Mouse (Mus musculus) stomach, embryonic 15.5 days (tissue): ENCODE data around the gene Hoxa2. TPM values are rescaled to one million over a fixed set of nuclear protein-coding genes. Genes with fewer than 3 reads are reported as not detected.
A peak's percentile ranks its signal among the peaks of the same experiment; 100 is the strongest.

Source experiments
- ATAC-seq: fragments of 200-750 bp; cut with Nextera tagmentation; 2 replicates; pipeline ENCODE4 v1.8.0; 2017; ENCODE audit warnings: low read depth, moderate number of reproducible peaks, moderate TSS enrichment; ENCODE audit not compliant: insufficient read depth, low FRiP score
- H3K27ac ChIP-seq: fragments of 300-500 bp; sonication (generic); 2 replicates; pipeline ENCODE4 v1.5.1; 2015; ENCODE audit warnings: mild to moderate bottlenecking, inconsistent platforms
- H3K27me3 ChIP-seq: fragments of 300-500 bp; sonication (generic); replicated peaks from 2 replicates; pipeline ENCODE4 v1.6.1; 2015; ENCODE audit warnings: inconsistent platforms
- H3K36me3 ChIP-seq: fragments of 300-500 bp; sonication (generic); 2 replicates; pipeline ENCODE4 v1.6.1; 2015; ENCODE audit warnings: inconsistent platforms
- H3K4me1 ChIP-seq: fragments of 300-500 bp; sonication (generic); 2 replicates; pipeline ENCODE4 v1.6.1; 2015; ENCODE audit warnings: inconsistent platforms
- H3K4me2 ChIP-seq: fragments of 300-500 bp; sonication (generic); 2 replicates; pipeline ENCODE4 v1.6.1; 2015; ENCODE audit warnings: mild to moderate bottlenecking, inconsistent platforms
- H3K4me3 ChIP-seq: fragments of 300-500 bp; sonication (generic); replicated peaks from 2 replicates; pipeline ENCODE4 v1.5.1; 2015; ENCODE audit warnings: inconsistent platforms
- H3K9ac ChIP-seq: fragments of 300-500 bp; sonication (generic); 2 replicates; pipeline ENCODE4 v1.6.1; 2015; ENCODE audit warnings: inconsistent platforms
- H3K9me3 ChIP-seq: fragments of 300-500 bp; sonication (generic); 2 replicates; pipeline ENCODE4 v1.6.1; 2016; ENCODE audit warnings: inconsistent platforms
- WGBS: fragments of 180-500 bp; shearing (Covaris S2); methylation state at CpG from one replicate; pipeline ENCODE4 v1.1.7; 2015; 5-methylcytosine and 5-hydroxymethylcytosine counted together
- polyA plus RNA-seq: library from polyadenylated mRNA; unstranded; fragments of >200 nt; fragmentation: Nextera tagmentation; extraction: Ambion mirVana; gene quantifications from 2 replicates; pipeline ENCODE4 v1.2.1, GENCODE M21; 2015

Hoxa2 gene
- polyA plus RNA-seq, 1 experiment from 2014 or later: 8.8 TPM

DNA sequence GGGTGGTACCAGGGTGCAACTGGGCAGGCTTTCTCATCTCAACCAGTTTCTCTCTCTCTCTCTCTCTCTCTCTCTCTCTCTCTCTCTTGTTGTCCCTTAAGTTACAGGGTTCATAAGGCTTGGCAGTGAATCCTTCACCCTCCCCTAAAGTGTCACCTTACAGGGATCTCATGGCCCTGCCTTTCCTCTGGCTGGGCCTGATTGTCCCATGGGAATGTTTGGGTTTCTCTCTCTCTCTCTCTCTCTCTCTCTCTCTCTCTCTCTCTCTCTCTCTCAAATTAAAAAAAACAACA, 43.0 kb upstream of the Hoxa2 start:
- ATAC-seq: no peak
- Histone ChIP-seq H3K27me3 (peaks cover 76% of the 10 kb centered on the region), H3K9me3 (no peaks in the 10 kb centered on the region), H3K36me3 (no peaks in the 10 kb centered on the region), H3K27ac (peak overlapping the region; percentile 72; the same call in 1 of the 2 replicates), H3K4me2 (peak overlapping the region; percentile 75; the same call in 1 of the 2 replicates), H3K4me1 (peaks cover 20% of the 10 kb centered on the region), H3K4me3 (0 out of 2 replicates have a peak overlapping the region, but pooled peaks have one; percentile 6), H3K9ac (no peak overlapping the region)

DNA sequence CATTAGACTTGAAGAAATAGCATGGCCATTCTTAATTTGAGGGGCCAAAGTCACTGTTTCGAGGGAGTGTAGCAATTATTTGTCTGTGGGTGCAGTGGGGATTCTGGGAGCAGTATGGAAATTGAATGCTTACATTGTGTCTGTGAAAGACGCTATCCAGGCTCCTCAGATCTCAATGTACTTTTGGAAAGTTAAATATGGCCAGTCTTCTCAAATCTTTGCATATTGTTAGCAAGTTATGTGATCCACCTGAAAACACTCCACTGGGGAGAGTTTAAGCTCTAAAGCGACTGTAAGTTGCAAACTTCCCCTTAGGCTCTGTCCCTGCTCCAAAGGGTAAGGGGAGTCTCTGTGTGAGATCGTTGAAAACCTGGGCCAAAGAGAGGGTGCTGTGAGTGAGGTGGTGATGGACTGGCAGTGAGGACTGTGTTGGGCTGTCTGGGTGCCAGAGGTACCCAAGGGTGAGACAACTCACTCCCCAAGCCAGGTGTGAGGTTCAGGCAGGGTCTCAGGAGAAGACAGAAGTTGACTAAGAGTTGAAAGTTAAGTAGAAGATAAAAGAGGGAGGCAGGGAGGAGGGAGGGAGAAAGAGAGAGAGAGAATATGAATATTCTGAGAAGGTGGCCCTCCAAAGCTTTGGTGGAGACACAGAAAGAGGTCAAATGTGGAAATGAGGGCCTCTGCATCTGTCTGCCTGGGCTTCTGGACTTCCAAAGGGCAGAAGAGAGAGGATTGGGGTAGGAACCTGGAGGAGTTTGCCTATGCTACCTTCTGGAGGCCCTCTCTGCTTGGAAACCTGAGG, 42.5 kb upstream of the Hoxa2 start:
- H3K27ac ChIP-seq: peak overlapping the region; percentile 72; the same call in 1 of the 2 replicates
- H3K9ac ChIP-seq: no peak overlapping the region; the same call in 1 of the 2 replicates
- H3K36me3 ChIP-seq: no peaks in the 10 kb centered on the region
- no peaks in the 10 kb centered on the region for H3K9me3 ChIP-seq
- H3K4me2 ChIP-seq: peak overlapping the region; percentile 75; the same call in 1 of the 2 replicates
- 21% methylated on average over 4 of the region's 4 CpGs for WGBS
- H3K4me1 ChIP-seq: peaks cover 19% of the 10 kb centered on the region
- 0 out of 2 replicates have a peak overlapping the region, but pooled peaks have one; percentile 6 for H3K4me3 ChIP-seq
- H3K27me3 ChIP-seq: peaks cover 74% of the 10 kb centered on the region
- no peak for ATAC-seq

DNA sequence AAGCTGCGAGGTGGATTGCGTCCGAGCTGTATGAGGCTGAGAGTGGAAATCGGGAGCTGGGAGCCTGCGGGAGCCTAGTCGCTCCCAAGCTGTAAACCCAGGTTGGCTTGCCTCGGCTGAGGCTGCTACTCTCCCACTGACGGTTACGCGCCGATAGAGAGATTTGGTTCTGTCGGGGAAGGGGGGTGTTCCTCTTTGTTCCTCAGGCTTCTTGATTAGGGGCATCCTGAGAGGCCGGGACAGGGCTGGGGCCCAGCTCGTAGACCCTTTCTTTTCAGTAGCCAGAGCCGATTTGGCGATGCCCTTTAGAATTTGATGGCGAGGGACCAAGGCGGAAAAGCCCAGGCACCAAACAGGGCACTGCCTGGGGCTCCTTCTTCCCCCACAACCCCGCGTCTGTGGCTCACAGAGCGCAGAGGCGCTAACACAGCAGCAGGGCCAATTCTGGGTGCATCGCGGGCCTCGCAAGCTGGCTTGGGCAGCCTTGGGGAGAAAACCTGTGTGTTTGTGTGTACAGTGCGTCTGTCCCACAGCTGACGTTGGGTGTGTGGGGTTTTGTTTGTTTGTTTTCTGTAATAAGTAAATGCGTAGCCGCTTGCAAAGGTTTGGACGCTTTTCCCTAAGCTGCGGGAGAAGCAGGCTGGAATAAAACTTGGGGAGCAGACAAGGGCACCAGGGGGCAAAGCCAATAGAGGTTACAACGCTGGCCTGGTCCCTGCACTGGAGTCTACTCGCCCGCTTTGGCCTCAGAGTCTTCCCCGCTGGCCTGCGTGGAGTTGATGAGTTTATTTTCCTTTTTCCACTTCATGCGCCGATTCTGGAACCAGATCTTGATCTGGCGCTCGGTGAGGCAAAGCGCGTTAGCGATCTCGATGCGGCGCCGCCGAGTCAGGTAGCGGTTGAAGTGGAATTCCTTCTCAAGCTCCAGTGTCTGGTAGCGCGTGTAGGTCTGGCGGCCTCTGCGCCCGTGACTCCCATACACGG, 41.3 kb upstream of the Hoxa2 start:
- H3K4me2 ChIP-seq: peak overlapping the region; percentile 75
- 15% methylated on average over 55 of the region's 55 CpGs for WGBS

DNA sequence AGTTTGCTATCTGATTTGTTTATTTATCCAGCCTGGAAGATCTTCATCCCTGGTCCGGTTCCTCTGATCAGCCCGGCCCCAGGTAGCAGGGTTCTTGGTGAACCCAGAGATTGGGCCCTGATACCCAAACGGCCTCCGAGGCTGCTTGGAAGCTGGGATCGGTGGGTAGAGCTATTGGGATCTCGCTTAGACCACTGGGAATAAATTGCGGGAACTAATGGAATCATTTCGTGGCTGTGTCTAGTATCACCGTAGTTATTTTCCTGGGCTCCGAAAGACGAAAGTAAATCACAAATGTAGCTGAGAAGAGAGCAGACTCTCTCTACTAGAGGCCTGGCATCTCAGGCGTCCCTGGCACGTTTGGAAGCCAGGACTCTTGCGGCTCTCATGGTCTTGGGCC, 40.6 kb upstream of the Hoxa2 start:
- Histone ChIP-seq H3K36me3 (no peaks in the 10 kb centered on the region), H3K9me3 (no peaks in the 10 kb centered on the region), H3K4me3 (peak overlapping the region; percentile 62), H3K4me2 (peak overlapping the region; percentile 75), H3K27me3 (peaks cover 67% of the 10 kb centered on the region), H3K9ac (no peak overlapping the region), H3K27ac (peak overlapping the region; percentile 72), H3K4me1 (peaks cover 10% of the 10 kb centered on the region)
- 18% methylated on average over 14 of the region's 14 CpGs for WGBS
- ATAC-seq: no peak

More for the DNA sequence above, 41.3 kb upstream of the Hoxa2 start:
- H3K9ac ChIP-seq: peak overlapping the region; percentile 21; the same call in 1 of the 2 replicates
- H3K27ac ChIP-seq: peak overlapping the region; percentile 72
- H3K36me3 ChIP-seq: no peaks in the 10 kb centered on the region
- H3K9me3 ChIP-seq: no peaks in the 10 kb centered on the region
- ATAC-seq: no peak
- peaks cover 64% of the 10 kb centered on the region for H3K27me3 ChIP-seq
- H3K4me3 ChIP-seq: peak overlapping the region; percentile 62
- H3K4me1 ChIP-seq: peaks cover 10% of the 10 kb centered on the region

DNA sequence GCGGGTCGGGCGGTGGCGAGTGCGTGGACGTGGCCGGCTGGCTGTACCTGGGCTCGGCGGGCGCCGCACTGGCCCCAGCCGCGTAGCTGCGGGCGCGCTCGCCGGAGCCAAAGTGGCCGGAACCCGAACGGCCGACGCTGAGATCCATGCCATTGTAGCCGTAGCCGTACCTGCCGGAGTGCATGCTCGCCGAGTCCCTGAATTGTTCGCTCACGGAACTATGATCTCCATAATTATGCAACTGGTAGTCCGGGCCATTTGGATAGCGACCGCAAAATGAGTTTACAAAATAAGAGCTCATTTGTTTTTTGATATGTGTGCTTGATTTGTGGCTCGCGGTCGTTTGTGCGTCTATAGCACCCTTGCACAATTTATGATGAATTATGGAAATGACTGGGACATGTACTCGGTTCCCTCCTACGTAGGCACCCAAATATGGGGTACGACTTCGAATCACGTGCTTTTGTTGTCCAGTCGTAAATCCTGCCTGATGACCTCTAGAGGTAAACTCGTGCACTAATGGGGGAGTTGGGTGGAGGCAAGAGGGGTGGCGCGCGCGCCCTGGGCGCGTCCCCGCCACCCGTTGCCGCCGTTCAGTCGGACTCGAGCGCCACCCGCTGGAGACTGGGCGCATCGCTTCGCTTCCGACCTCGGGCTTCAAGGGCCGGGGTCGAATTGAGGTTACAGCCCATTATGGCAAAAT, 39.6 kb upstream of the Hoxa2 start, which contains the start of gene Hoxa5:
TSS of gene Hoxa5 (minus strand) at position 538 of the 703 bp plus-strand sequence.
- peak; percentile 82; the same call in 1 of the 2 replicates for ATAC-seq
- Histone ChIP-seq H3K27me3 (peaks cover 59% of the 10 kb centered on the region), H3K27ac (peak within 1 kb of the TSS; percentile 81), H3K9me3 (no peaks in the 10 kb centered on the region), H3K36me3 (no peaks in the 10 kb centered on the region), H3K4me3 (peak within 1 kb of the TSS; percentile 62), H3K9ac (peak within 1 kb of the TSS; percentile 47), H3K4me2 (peak within 1 kb of the TSS; percentile 75), H3K4me1 (peaks cover 10% of the 10 kb centered on the region)
- under 1% methylated on average over 65 of the region's 65 CpGs for WGBS

DNA sequence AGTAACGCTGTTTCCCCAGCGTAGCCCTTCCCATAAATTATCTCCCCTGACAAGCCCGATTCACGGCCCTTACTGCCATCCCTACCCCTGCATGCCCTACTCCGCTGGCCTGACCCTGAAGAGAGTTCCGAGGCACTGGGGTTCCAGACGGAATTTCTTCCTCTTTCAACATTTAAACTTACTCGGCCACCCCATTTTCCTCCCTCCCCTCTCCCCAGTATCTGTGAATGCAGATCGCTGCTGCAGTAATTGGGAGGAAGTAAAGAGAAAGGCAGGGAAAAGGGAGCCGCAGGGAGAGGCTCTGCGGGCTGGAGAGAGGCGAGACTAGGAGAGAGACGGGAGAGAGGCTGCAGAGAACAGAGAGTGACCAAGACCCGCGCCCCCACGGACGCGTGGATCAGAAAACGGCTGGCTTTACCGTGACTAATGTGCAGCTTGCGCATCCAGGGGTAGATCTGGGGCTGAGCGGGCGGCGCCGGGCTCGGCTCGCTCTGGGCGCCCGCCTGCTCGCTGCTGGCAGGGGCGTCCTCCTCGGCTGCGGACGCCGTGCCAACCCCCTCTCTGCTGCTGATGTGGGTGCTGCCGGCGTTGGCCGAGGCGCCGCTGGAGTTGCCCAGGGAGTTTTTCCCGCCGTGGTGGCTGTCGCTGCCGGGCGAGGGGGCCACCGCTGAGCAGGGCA, 38.9 kb upstream of the Hoxa2 start:
- Histone ChIP-seq H3K4me3 (peak overlapping the region; percentile 62), H3K27me3 (peaks cover 52% of the 10 kb centered on the region), H3K9me3 (no peaks in the 10 kb centered on the region), H3K9ac (peak overlapping the region; percentile 47), H3K4me2 (peak overlapping the region; percentile 75), H3K27ac (peak overlapping the region; percentile 81), H3K4me1 (peaks cover 10% of the 10 kb centered on the region), H3K36me3 (no peaks in the 10 kb centered on the region)
- ATAC-seq: no peak
- WGBS: under 1% methylated on average over 45 of the region's 46 CpGs

DNA sequence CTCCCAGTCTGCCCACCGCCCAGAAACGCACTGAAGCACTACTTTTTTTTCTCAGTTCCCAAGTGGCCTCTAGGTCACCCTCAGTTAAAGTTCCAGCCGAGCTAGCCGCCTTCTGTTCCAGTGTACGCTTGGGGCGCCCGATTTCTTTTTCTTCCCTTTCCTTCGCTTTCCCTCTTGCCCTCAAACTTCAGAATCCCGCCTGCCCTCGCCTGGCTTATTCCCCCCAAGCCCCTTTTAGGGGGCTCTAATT, 38.4 kb upstream of the Hoxa2 start:
- H3K36me3 ChIP-seq: no peaks in the 10 kb centered on the region
- ATAC-seq: no peak
- H3K4me3 ChIP-seq: peak overlapping the region; percentile 62
- peak overlapping the region; percentile 81 for H3K27ac ChIP-seq
- H3K27me3 ChIP-seq: peaks cover 47% of the 10 kb centered on the region
- H3K9me3 ChIP-seq: no peaks in the 10 kb centered on the region
- WGBS: 2% methylated on average over 10 of the region's 10 CpGs
- H3K9ac ChIP-seq: peak overlapping the region; percentile 47
- H3K4me1 ChIP-seq: peaks cover 5% of the 10 kb centered on the region
- peak overlapping the region; percentile 75 for H3K4me2 ChIP-seq

DNA sequence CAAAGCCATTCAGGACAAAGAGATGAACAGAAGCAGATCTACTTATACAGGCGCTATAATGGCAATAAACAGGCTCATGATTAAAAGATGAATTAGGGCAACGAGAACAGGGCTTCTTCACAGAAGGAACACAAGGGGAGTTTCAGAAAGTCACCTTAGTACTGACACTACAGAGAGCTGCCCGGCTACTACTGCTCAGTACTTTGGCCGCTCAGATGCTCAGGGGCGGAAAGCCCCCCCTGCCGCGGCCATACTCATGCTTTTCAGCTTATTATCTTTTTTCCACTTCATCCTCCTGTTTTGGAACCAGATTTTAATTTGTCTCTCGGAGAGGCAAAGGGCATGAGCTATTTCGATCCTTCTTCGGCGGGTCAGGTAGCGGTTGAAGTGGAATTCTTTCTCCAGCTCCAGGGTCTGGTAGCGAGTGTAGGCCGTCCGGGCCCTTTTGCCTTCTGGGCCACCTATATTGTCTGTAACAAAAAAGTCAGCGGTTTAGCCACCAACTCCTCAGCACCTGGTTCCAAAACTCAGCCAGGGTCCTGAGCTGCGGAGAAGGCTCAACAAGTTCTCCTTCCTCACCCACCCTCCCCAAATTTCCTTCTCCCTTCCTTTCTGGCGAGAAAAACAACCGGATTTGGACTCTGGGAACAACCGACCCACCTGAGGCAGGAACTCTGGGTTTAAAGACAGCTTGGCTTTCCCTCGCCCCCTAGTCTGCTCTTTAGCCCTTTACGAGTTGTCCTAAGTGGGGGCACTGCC, 37.9 kb upstream of the Hoxa2 start:
- peak overlapping the region; percentile 75 for H3K4me2 ChIP-seq
- H3K36me3 ChIP-seq: no peaks in the 10 kb centered on the region
- peak overlapping the region; percentile 62 for H3K4me3 ChIP-seq
- H3K27ac ChIP-seq: peak overlapping the region; percentile 81
- WGBS: 20% methylated on average over 22 of the region's 22 CpGs
- ATAC-seq: no peak
- H3K4me1 ChIP-seq: peaks cover 5% of the 10 kb centered on the region
- H3K27me3 ChIP-seq: peaks cover 45% of the 10 kb centered on the region
- H3K9me3 ChIP-seq: no peaks in the 10 kb centered on the region
- peak overlapping the region; percentile 47 for H3K9ac ChIP-seq

DNA sequence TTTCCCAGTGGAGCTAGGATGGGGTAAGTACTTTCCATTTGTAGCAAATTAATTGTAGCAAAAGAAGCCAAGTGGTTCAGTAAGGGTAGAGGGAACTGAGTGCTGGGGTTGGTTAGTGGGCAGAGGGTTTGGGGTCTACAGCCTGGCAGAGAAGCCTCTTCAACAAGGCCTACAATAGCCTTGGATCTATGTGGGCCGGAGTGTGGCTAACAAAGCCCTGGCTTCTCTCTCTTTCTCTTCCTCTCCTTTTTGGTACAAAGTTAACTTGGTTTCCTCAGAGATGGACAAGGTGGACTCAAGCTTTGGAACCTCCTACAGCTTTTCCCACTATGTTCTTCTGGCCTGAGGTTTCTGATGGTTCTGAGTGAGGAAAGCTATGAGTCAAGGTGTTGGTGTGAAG, 36.6 kb upstream of the Hoxa2 start:
- Histone ChIP-seq H3K27ac (peak overlapping the region; percentile 77), H3K9ac (no peak overlapping the region), H3K4me1 (peaks cover 7% of the 10 kb centered on the region), H3K36me3 (no peaks in the 10 kb centered on the region), H3K4me2 (peak overlapping the region; percentile 75), H3K9me3 (no peaks in the 10 kb centered on the region), H3K4me3 (peak overlapping the region; percentile 13; the same call in 1 of the 2 replicates), H3K27me3 (peaks cover 34% of the 10 kb centered on the region)
- no peak for ATAC-seq
- 60% methylated on average over 1 of the region's 1 CpGs for WGBS

DNA sequence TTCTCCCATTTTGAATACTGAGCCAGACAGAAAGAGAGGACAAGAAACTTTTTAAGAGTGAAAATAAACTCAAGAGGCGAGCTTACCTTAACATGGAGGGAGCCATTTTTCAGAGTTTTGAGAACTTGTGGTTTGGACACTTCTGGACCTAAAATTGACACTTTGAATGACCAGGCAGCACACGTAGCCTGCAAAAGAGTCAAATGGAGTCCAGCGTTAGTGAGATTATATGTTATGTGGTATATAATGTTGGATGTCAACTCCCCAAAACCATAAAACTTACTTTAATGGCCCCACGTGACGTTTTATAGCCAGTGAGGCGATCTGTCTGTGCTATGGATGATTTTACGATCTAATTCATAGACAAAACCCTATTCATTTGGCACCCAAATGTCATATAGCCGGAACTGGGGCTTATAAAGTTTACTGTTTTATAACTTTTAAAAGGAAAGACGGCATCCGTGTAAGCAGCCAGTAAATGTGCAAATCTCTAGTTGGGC, 36.2 kb upstream of the Hoxa2 start:
- Histone ChIP-seq H3K36me3 (no peaks in the 10 kb centered on the region), H3K9ac (no peak overlapping the region), H3K27ac (peak overlapping the region; percentile 77), H3K4me2 (peak overlapping the region; percentile 75), H3K27me3 (peaks cover 29% of the 10 kb centered on the region), H3K9me3 (no peaks in the 10 kb centered on the region), H3K4me1 (peaks cover 10% of the 10 kb centered on the region), H3K4me3 (peak overlapping the region; percentile 25)
- 39% methylated on average over 10 of the region's 10 CpGs for WGBS
- no peak for ATAC-seq
